Mouse (Mus musculus) heart, embryonic 16.5 days (tissue): ENCODE data around the gene Cdh23. TPM values are rescaled to one million over a fixed set of nuclear protein-coding genes. Genes with fewer than 3 reads are reported as not detected.

ENCODE experiments used
- ATAC-seq: fragments of 200-750 bp; cut with Nextera tagmentation; replicated peaks from 2 replicates; pipeline ENCODE4 v1.8.0; 2017; ENCODE audit warnings: moderate number of reproducible peaks; ENCODE audit not compliant: insufficient read depth, low FRiP score; ENCODE audit errors: extremely low read depth
- H3K27ac ChIP-seq: fragments of 300-500 bp; sonication (generic); 2 replicates; pipeline ENCODE4 v1.5.1; 2014; ENCODE audit warnings: mild to moderate bottlenecking, low read length, control low read depth, moderate library complexity
- H3K27me3 ChIP-seq: fragments of 300-500 bp; sonication (generic); 2 replicates; pipeline ENCODE4 v1.6.1; 2014; ENCODE audit warnings: low read length, mixed read lengths; ENCODE audit not compliant: control insufficient read depth, insufficient read depth
- H3K36me3 ChIP-seq: fragments of 300-500 bp; sonication (generic); 2 replicates; pipeline ENCODE4 v1.6.1; 2014; ENCODE audit not compliant: control insufficient read depth, insufficient read depth
- H3K4me1 ChIP-seq: fragments of 300-500 bp; sonication (generic); 2 replicates; pipeline ENCODE4 v1.6.1; 2014; ENCODE audit warnings: low read length, mixed read lengths; ENCODE audit not compliant: control insufficient read depth, insufficient read depth
- H3K4me2 ChIP-seq: fragments of 300-500 bp; sonication (generic); 2 replicates; pipeline ENCODE4 v1.6.1; 2014; ENCODE audit warnings: low read depth, mild to moderate bottlenecking, control low read depth, low read length
- H3K4me3 ChIP-seq: fragments of 300-500 bp; sonication (generic); 2 replicates; pipeline ENCODE4 v1.5.1; 2014; ENCODE audit warnings: mild to moderate bottlenecking, control low read depth, low read length
- H3K9ac ChIP-seq: fragments of 300-500 bp; sonication (generic); 2 replicates; pipeline ENCODE4 v1.6.1; 2014; ENCODE audit warnings: low read length, control low read depth
- H3K9me3 ChIP-seq: fragments of 300-500 bp; sonication (generic); replicated peaks from 2 replicates; pipeline ENCODE4 v1.6.1; 2016; ENCODE audit warnings: low read length; ENCODE audit not compliant: control insufficient read depth
- WGBS: fragments of 180-500 bp; shearing (Covaris S2); extraction: QIAGEN DNeasy Blood & Tissue Kit; methylation state at CpG from one replicate; pipeline ENCODE4 v1.1.7; 2014; 5-methylcytosine and 5-hydroxymethylcytosine counted together
- polyA plus RNA-seq: library from polyadenylated mRNA; unstranded; fragments of >200 nt; fragmentation: Nextera tagmentation; extraction: Ambion mirVana; gene quantifications from 2 replicates; pipeline ENCODE4 v1.2.1, GENCODE M21; 2015

The Cdh23 gene
- polyA plus RNA-seq, 1 experiment from 2014 or later: 1.3 TPM

DNA sequence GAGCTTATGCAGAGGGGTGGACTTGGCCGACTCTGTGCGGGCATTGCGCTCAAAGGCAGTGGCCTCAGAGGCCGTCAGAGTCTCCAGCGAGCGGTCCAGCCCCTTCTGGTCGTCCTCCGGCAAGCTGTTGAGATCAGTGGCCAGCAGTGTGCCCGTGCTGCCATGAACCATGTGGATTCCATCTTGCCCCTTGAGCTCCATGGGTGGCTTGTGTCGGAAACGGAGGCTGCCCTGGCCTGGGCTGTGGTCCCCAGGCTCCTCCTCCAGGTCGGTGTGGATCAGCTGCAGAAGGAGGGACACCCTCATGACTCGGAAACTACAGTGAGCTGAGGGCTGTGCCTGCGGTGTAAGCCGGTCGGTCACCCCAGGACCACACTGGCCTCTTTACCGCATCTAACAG is 392.9 kb downstream of the Cdh23 start:
- Histone ChIP-seq H3K9me3 (no peaks in the 10 kb centered on the region), H3K36me3 (peaks cover 38% of the 10 kb centered on the region), H3K27me3 (no peaks in the 10 kb centered on the region), H3K4me2 (no peak overlapping the region), H3K4me1 (no peaks in the 10 kb centered on the region), H3K4me3 (no peak overlapping the region), H3K9ac (no peak overlapping the region), H3K27ac (no peak overlapping the region)
- WGBS: 84% methylated on average over 17 of the region's 17 CpGs
- no peak for ATAC-seq

GRCm38 (mm10) chr10:60299636-60300035 is 396.7 kb downstream of the Cdh23 start:
- H3K4me3 ChIP-seq: no peak overlapping the region
- no peaks in the 10 kb centered on the region for H3K4me1 ChIP-seq
- H3K27ac ChIP-seq: no peak overlapping the region
- no peak for ATAC-seq
- 95% methylated on average over 12 of the region's 12 CpGs for WGBS
- no peak overlapping the region for H3K4me2 ChIP-seq
- no peaks in the 10 kb centered on the region for H3K27me3 ChIP-seq
- H3K9ac ChIP-seq: no peak overlapping the region
- peaks cover 55% of the 10 kb centered on the region for H3K36me3 ChIP-seq
- H3K9me3 ChIP-seq: no peaks in the 10 kb centered on the region

DNA sequence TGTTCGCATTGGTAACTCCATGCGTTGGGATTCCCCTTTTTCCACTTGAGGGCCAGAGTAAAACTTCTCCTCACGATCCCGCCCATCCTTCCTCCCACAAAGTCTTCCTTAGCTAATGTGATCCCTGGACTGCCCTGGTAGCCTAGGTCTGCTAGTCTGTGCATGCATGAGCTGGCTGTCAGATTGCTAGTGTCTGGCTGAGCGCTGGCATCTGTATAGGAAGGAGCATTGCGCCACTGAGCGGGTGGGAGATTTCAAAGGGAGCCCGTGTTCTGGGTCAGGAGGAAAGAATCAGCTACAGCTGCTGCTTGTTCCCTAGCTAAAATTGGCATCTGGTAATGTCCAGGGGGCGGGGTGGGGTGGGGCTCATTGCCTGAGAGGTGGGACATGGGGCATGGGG is 400.3 kb downstream of the Cdh23 start:
- Histone ChIP-seq H3K4me3 (no peak overlapping the region), H3K4me2 (no peak overlapping the region), H3K9me3 (no peaks in the 10 kb centered on the region), H3K4me1 (no peaks in the 10 kb centered on the region), H3K36me3 (peaks cover 61% of the 10 kb centered on the region), H3K9ac (no peak overlapping the region), H3K27ac (no peak overlapping the region), H3K27me3 (no peaks in the 10 kb centered on the region)
- 73% methylated on average over 9 of the region's 9 CpGs for WGBS
- no peak for ATAC-seq

DNA sequence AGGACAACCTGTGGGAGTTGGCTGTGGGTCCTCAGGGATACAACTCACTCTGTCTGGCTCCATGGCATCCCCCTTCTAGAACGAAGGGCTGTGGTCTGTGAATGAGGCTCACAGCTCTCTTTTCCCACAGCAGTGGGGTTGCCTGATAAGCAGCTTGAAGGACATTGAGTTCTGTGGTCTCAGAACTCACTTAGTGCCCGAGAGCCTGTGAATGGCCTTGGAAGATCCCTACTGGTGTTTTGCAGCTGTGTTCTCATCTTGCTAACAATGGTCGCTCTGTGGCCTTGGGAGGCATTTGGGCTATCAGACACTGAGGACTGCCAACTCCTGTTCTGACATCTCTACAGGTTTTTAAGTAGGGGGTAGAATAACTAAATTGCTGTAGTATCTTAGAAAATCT is 400.9 kb downstream of the Cdh23 start:
- no peak overlapping the region for H3K4me3 ChIP-seq
- 83% methylated on average over 3 of the region's 3 CpGs for WGBS
- no peak overlapping the region for H3K4me2 ChIP-seq
- H3K9ac ChIP-seq: no peak overlapping the region
- no peaks in the 10 kb centered on the region for H3K9me3 ChIP-seq
- no peaks in the 10 kb centered on the region for H3K27me3 ChIP-seq
- no peak overlapping the region for H3K27ac ChIP-seq
- no peaks in the 10 kb centered on the region; the same call in 1 of the 2 replicates for H3K4me1 ChIP-seq
- peaks cover 55% of the 10 kb centered on the region for H3K36me3 ChIP-seq
- ATAC-seq: no peak

DNA sequence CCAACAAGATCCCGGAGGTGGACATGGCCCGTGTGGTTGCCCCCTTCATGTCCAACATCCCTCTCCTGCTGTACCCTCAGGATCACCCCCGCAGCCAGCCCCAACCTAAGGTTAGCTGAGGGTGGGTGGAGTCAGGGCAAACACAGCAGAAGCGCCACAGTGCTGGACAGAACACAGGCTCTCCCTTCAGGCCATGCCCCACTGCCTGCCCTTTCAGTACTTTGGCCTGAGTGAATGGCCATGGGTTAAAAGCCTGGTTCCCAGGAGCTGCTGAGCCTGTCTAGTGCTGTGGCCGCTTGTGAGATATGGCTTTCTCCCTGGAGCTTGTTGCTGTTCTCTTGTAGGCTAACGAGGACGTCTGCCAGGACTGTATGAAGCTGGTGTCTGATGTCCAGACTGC is 401.7 kb downstream of the Cdh23 start:
- H3K9me3 ChIP-seq: no peaks in the 10 kb centered on the region
- H3K9ac ChIP-seq: no peak overlapping the region
- H3K4me3 ChIP-seq: no peak overlapping the region
- ATAC-seq: no peak
- peaks cover 47% of the 10 kb centered on the region for H3K36me3 ChIP-seq
- WGBS: 77% methylated on average over 7 of the region's 7 CpGs
- H3K27ac ChIP-seq: no peak overlapping the region
- H3K4me2 ChIP-seq: no peak overlapping the region
- H3K27me3 ChIP-seq: no peaks in the 10 kb centered on the region
- H3K4me1 ChIP-seq: peaks cover 7% of the 10 kb centered on the region

GRCm38 (mm10) chr10:60292209-60292608 is 404.1 kb downstream of the Cdh23 start:
- Histone ChIP-seq H3K4me2 (no peak overlapping the region), H3K27me3 (no peaks in the 10 kb centered on the region), H3K27ac (no peak overlapping the region), H3K36me3 (peaks cover 36% of the 10 kb centered on the region), H3K9ac (no peak overlapping the region), H3K4me1 (peaks cover 23% of the 10 kb centered on the region), H3K4me3 (no peak overlapping the region), H3K9me3 (no peaks in the 10 kb centered on the region)
- ATAC-seq: no peak
- WGBS: 72% methylated on average over 8 of the region's 8 CpGs

DNA sequence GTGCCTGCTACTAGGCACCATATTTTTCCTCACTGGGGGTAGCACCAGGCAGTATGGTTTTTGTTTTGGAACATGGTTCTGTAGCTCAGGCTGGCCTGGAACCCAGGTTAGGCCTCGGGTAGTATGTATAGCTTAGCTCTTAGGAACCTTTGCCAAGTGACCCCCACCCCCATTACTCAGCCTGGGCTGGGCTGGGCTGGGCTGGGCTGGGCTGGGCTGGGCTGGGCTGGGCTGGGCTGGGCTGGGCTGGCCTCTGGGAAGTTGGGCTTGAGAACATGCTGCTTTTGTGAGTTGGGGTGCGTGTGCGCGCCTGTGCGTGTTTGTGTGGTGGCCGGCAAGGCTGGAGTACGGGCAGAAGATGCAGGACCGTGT is 405.6 kb downstream of the Cdh23 start:
- Histone ChIP-seq H3K9me3 (no peaks in the 10 kb centered on the region), H3K27ac (no peak overlapping the region), H3K27me3 (no peaks in the 10 kb centered on the region), H3K4me3 (no peak overlapping the region), H3K36me3 (peaks cover 31% of the 10 kb centered on the region), H3K9ac (no peak overlapping the region), H3K4me2 (no peak overlapping the region), H3K4me1 (peaks cover 32% of the 10 kb centered on the region)
- ATAC-seq: no peak
- WGBS: 70% methylated on average over 8 of the region's 8 CpGs

- no peaks in the 10 kb centered on the region for H3K9me3 ChIP-seq
- no peak overlapping the region for H3K9ac ChIP-seq
- peaks cover 26% of the 10 kb centered on the region for H3K36me3 ChIP-seq
- no peak overlapping the region for H3K4me2 ChIP-seq
- no peaks in the 10 kb centered on the region for H3K27me3 ChIP-seq
- peaks cover 37% of the 10 kb centered on the region for H3K4me1 ChIP-seq
- no peak overlapping the region for H3K4me3 ChIP-seq
- peak overlapping the region; percentile 49 for H3K27ac ChIP-seq
- 38% methylated on average over 7 of the region's 7 CpGs for WGBS
- no peak; the same call in 1 of the 2 replicates for ATAC-seq
Measured at GRCm38 (mm10) chr10:60290026-60290738, 406.1 kb downstream of the Cdh23 start.

GRCm38 (mm10) chr10:60289216-60289615 is 407.1 kb downstream of the Cdh23 start:
- Histone ChIP-seq H3K36me3 (peaks cover 16% of the 10 kb centered on the region), H3K4me1 (peaks cover 47% of the 10 kb centered on the region), H3K27ac (0 out of 2 replicates have a peak overlapping the region, but pooled peaks have one; percentile 13), H3K9ac (no peak overlapping the region), H3K4me3 (no peak overlapping the region), H3K4me2 (no peak overlapping the region), H3K9me3 (no peaks in the 10 kb centered on the region), H3K27me3 (no peaks in the 10 kb centered on the region)
- ATAC-seq: no peak
- 66% methylated on average over 8 of the region's 8 CpGs for WGBS
